Mouse (Mus musculus): Measurements from ENCODE around the gene Cav3. TPM values are rescaled to one million over a fixed set of nuclear protein-coding genes. Genes with fewer than 3 reads are reported as not detected.

Gene Cav3
- total RNA-seq (2023) = not detected in 4 replicates

DNA sequence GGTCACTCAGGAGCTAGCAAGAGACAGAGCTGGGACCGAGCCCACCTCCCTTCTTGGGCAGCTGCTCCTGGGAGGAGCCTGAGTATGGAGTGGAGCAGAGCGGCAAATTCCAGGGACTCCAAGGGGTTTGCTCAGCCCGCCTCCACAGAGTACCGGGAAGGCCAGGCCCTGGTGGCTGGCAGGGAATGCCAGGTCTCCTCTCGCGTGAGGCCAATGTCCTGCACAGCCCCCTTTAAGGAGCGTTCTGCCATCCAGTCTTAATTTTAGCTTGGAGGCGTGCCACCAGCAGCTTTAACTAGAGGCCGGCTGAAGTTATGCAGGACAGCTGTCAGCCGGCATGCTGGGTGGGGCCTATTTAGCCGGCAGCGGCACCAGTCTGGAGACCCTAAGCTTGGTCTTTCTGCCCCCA is at the start of gene Cav3:
Gene Cav3 (plus strand): TSS at position 165 of the 409 bp plus-strand sequence.

DNA sequence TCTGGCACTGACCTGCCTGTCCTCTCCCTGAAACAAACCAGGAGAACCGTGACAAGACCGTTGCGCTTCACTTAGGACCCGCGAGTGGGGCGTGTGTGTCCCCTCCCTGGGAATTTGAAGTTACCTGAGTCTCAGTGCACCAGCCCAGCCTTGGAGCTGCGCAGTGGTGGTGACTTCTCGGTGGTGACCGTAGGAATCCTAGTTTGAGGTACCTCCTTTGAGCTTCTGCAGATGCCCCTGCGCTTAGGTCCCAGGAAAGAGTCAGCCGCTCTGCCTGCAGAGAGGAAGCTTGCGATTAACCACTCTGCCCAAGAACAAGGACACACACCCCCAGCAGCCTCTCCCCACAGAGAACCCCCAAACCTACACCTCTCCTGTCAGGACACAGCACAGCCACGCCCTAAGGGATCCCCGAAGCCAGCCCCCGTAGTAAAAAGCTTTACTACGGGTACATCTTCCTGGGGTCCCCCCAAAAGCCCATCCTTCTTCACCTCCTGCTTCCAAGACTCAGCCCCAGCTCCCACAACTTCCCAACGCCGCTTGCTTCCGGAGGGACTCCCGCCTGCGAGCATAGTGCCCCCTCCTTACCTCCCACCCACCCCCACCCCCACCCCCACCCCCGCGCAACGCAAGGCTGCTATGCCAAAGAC is 30.7 kb downstream of the Cav3 start, which contains the start of gene Oxtr:
Gene Oxtr (minus strand): TSS at position 34 of the 650 bp plus-strand sequence.

Other genes with a start within 250 kb of the Cav3 start
- gene Lmcd1, start 185.7 kb upstream of the Cav3 start, total RNA-seq (2023) = 0.46 to 0.94 TPM (median 0.56 TPM) in 4 replicates
- not detected in 4 replicates for gene Ssu2, start 71.5 kb upstream of the Cav3 start, total RNA-seq (2023)
- gene Oxtr, start 30.4 kb downstream of the Cav3 start, total RNA-seq (2023) = not detected in 4 replicates
- gene Rad18, start 237.2 kb downstream of the Cav3 start, total RNA-seq (2023) = 20.8 to 25.3 TPM (median 22.3 TPM) in 4 replicates